Mouse (Mus musculus) gastrocnemius, postnatal 36 days (tissue): ENCODE measurements around the gene Bend5. TPM values are rescaled to one million over a fixed set of nuclear protein-coding genes. Genes with fewer than 3 reads are reported as not detected.

Experiments used
- DNase-seq, 2 experiments: peaks; one replicate each; pipeline ENCODE4 v3.0.0; 2022
- intact Hi-C: fragments of 180-260 bp; cut with DNase I; formaldehyde crosslinking; loops from one replicate; pipeline ENCODE4 v1.15.1; 2025
- total RNA-seq, 2 experiments: library from RNA; stranded (reverse); gene quantifications; 2 replicates each; pipeline ENCODE4 v1.2.3; 2021

Bend5 gene
- total RNA-seq, 2 experiments from 2014 or later: 0.22 to 0.92 TPM

GRCm38 (mm10) chr4:111432417-111432816 is 17.6 kb downstream of the Bend5 start:
- intact Hi-C loops: no loop called here
- DNase-seq: no peak

GRCm38 (mm10) chr4:111441709-111442108 is 26.9 kb downstream of the Bend5 start:
- intact Hi-C loops: no loop called here
- DNase-seq: no peak

- DNase-seq: peak in 1 of 2 experiments; percentile 53
- intact Hi-C loops: no loop called here
These were observed 27.8 kb downstream of the Bend5 start for GRCm38 (mm10) chr4:111442435-111443238.

GRCm38 (mm10) chr4:111443906-111444615 is 29.3 kb downstream of the Bend5 start:
- DNase-seq: no peak
- intact Hi-C loops: no loop called here

- intact Hi-C loops: no loop called here
These were observed 29.9 kb downstream of the Bend5 start for GRCm38 (mm10) chr4:111444616-111445160.

GRCm38 (mm10) chr4:111447918-111448317 is 33.1 kb downstream of the Bend5 start:
- intact Hi-C loops: no loop called here
- no peak for DNase-seq

More at GRCm38 (mm10) chr4:111444616-111445160, 29.9 kb downstream of the Bend5 start:
- no peak for DNase-seq

- intact Hi-C loops: no loop called here
- no peak for DNase-seq
These were observed 33.8 kb downstream of the Bend5 start for GRCm38 (mm10) chr4:111448586-111448985.

GRCm38 (mm10) chr4:111449442-111450199 is 34.8 kb downstream of the Bend5 start:
- intact Hi-C loops: no loop called here
- no peak for DNase-seq

- intact Hi-C loops: no loop called here
- DNase-seq: no peak
These were observed 36.6 kb downstream of the Bend5 start for GRCm38 (mm10) chr4:111451283-111451918.

GRCm38 (mm10) chr4:111452192-111452591 is 37.4 kb downstream of the Bend5 start:
- intact Hi-C loops: no loop called here
- no peak for DNase-seq

- intact Hi-C loops: no loop called here
- DNase-seq: no peak
These were observed 38.5 kb downstream of the Bend5 start for GRCm38 (mm10) chr4:111453275-111453674.

GRCm38 (mm10) chr4:111455621-111456020 is 40.8 kb downstream of the Bend5 start:
- intact Hi-C loops: no loop called here
- DNase-seq: no peak

- no peak for DNase-seq
- intact Hi-C loops: no loop called here
These were observed 42.8 kb downstream of the Bend5 start for GRCm38 (mm10) chr4:111457568-111457967.

- intact Hi-C loops: no loop called here
- DNase-seq: no peak
These were observed 52.5 kb downstream of the Bend5 start for GRCm38 (mm10) chr4:111467293-111467773.

- no peak for DNase-seq
- intact Hi-C loops: no loop called here
These were observed 53.0 kb downstream of the Bend5 start for GRCm38 (mm10) chr4:111467796-111468195.

GRCm38 (mm10) chr4:111469847-111470246 is 55.0 kb downstream of the Bend5 start:
- intact Hi-C loops: no loop called here
- DNase-seq: no peak

GRCm38 (mm10) chr4:111471726-111472125 is 56.9 kb downstream of the Bend5 start:
- intact Hi-C loops: no loop called here
- DNase-seq: no peak

GRCm38 (mm10) chr4:111472511-111472910 is 57.7 kb downstream of the Bend5 start:
- intact Hi-C loops: no loop called here
- no peak for DNase-seq

GRCm38 (mm10) chr4:111473014-111473413 is 58.2 kb downstream of the Bend5 start:
- intact Hi-C loops: no loop called here
- no peak for DNase-seq

GRCm38 (mm10) chr4:111475374-111475971 is 60.7 kb downstream of the Bend5 start:
- no peak for DNase-seq
- intact Hi-C loops: no loop called here
